Mouse (Mus musculus): ENCODE data around the gene Cdk2ap1.

DNA sequence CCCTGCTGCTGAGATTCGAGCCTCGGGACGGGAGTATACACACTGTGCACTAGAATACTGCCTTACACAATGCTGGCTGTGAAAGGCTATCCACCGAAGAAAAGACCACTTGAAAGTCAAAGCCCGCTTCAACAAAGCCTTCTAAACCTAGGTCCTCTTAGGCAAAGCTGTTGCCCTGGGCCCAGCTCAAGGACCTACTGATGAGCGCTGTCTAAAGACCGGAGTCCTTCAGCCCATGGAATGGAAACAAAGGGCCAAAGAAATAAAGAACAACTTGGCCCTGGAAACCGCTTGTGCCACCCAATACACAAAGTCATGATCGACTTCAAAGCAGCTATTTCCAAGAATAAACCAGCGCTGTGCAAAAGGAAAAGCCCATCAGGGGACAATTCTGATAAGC is 53.7 kb downstream of the Cdk2ap1 start:
- TF ChIP-seq EP300 (IDR thresholded peaks at IDR 0.05; ENCODE audit: low read depth), result no peak
- TF ChIP-seq CTCF (IDR thresholded peaks at IDR 0.05; ENCODE audit: low read depth), result no peak
